In genomic region chr5:75075383-75075941, GRCm38 (mm10) we compare ENCODE assay signal across 10 mouse cellular contexts. TPM values are rescaled to one million over a fixed set of nuclear protein-coding genes. Genes with fewer than 3 reads are reported as not detected.
DNase-seq lines count a peak whose midpoint lies in the region; ATAC-seq lines count a peak whose summit lies in the region.
"Had no signal": no experiment of that assay in that cellular context is flagged by ENCODE, and none has a peak within 500 bp of the region (broad histone marks: within the 10 kb centered on the region; RNA-seq: fewer than 3 reads in every experiment).

Gene Gsx2, plus strand, starts transcription at chr5:75075601.

- WGBS in kidney, embryonic 15.5 days, result under 1% methylated on average over 41 of the region's 41 CpGs
- WGBS in hindbrain, embryonic 15.5 days, result under 1% methylated on average over 41 of the region's 41 CpGs

- peak within 1 kb of the TSS; percentile 45 for H3K4me2 ChIP-seq in kidney, embryonic 15.5 days
- H3K4me2 ChIP-seq in hindbrain, embryonic 15.5 days, result peak within 1 kb of the TSS; percentile 60

- no peak for ATAC-seq in kidney, embryonic 15.5 days (replicated peaks; ENCODE audit: low FRiP score)
- peak; percentile 53 for ATAC-seq in hindbrain, embryonic 15.5 days (ENCODE audit: low FRiP score, low read depth)
- no peak for ATAC-seq in erythroblast, adult 5-6 weeks (replicated peaks; ENCODE audit: low FRiP score, poor library complexity, severe bottlenecking)

- peaks cover 20% of the 10 kb centered on the region for H3K4me1 ChIP-seq in kidney, embryonic 15.5 days
- peaks cover 21% of the 10 kb centered on the region for H3K4me1 ChIP-seq in hindbrain, embryonic 15.5 days (replicated peaks)

- peaks cover 100% of the 10 kb centered on the region for H3K27me3 ChIP-seq in kidney, embryonic 15.5 days
- H3K27me3 ChIP-seq in hindbrain, embryonic 15.5 days, result peaks cover 91% of the 10 kb centered on the region

- no peaks in the 10 kb centered on the region for H3K9me3 ChIP-seq in kidney, embryonic 15.5 days (replicated peaks)
- H3K9me3 ChIP-seq in hindbrain, embryonic 15.5 days, result no peaks in the 10 kb centered on the region

- peak within 1 kb of the TSS; percentile 24 for H3K4me3 ChIP-seq in kidney, embryonic 15.5 days (replicated peaks)
- peak within 1 kb of the TSS; percentile 34 for H3K4me3 ChIP-seq in hindbrain, embryonic 15.5 days

- no peak within 1 kb of the TSS for H3K27ac ChIP-seq in kidney, embryonic 15.5 days
- no peak within 1 kb of the TSS for H3K27ac ChIP-seq in hindbrain, embryonic 15.5 days (replicated peaks)

- no peak for DNase-seq in kidney, adult 11 months
- peak; percentile 49 for DNase-seq in embryo, embryonic 11 days
- DNase-seq in neural tube, embryonic 10.5 days (ENCODE audit: extremely low spot score, low spot score), result peak; percentile 60
- DNase-seq in T-cell, adult 2 months (ENCODE audit: low spot score), result no peak
- no peak for DNase-seq in left cerebral cortex, adult 8-10 months (ENCODE audit: low spot score in 2 of 2)
- DNase-seq: cerebellum, postnatal 10 days had no signal

- H3K36me3 ChIP-seq in kidney, embryonic 15.5 days, result no peaks in the 10 kb centered on the region
- H3K36me3 ChIP-seq in hindbrain, embryonic 15.5 days, result no peaks in the 10 kb centered on the region

- no peak within 1 kb of the TSS for H3K9ac ChIP-seq in kidney, embryonic 15.5 days
- no peak within 1 kb of the TSS for H3K9ac ChIP-seq in hindbrain, embryonic 15.5 days

RNA-seq across cellular contexts. Expression of gene Gsx2, which starts in this region (rescaled TPM):
- not detected in 2 replicates for polyA plus RNA-seq in kidney, embryonic 15.5 days (2015; fragmentation: Nextera tagmentation; extraction: Ambion mirVana)
- 0.25 and 0.47 TPM in 2 replicates for polyA plus RNA-seq in hindbrain, embryonic 15.5 days (2015; fragmentation: Nextera tagmentation; extraction: Ambion mirVana)
- total RNA-seq in erythroblast, adult 5-6 weeks (2015; ENCODE audit: low replicate concordance), result not detected in 2 replicates
- not detected in 2 replicates for total RNA-seq in erythroblast, adult 5-6 weeks (2017; ENCODE audit: low replicate concordance)
- total RNA-seq in left cerebral cortex, adult 8-10 months (2022), result under 1 TPM in 3 of 4 experiments, not detected in 1; 0.37 to 0.53 (median 0.39) TPM
- total RNA-seq: MEL had no signal

Comparison
In these comparisons a context has a peak if more than half of its experiments do, and no peak if none do; other contexts are left out.
1. Peak in ATAC-seq, H3K4me3 ChIP-seq and H3K4me2 ChIP-seq in hindbrain, embryonic 15.5 days; RNA of the gene not detected or under 1 TPM.
2. DNase-seq: peak in embryo, embryonic 11 days (single experiment) and neural tube, embryonic 10.5 days (single experiment); none in kidney, adult 11 months (single experiment), T-cell, adult 2 months (single experiment) and left cerebral cortex, adult 8-10 months (0 of 2).